Mouse (Mus musculus) adrenal gland, postnatal 4 days (tissue): ENCODE data around the gene Pik3cb. TPM values are rescaled to one million over a fixed set of nuclear protein-coding genes. Genes with fewer than 3 reads are reported as not detected.

Source experiments
- DNase-seq, 2 experiments: peaks; one replicate each; pipeline ENCODE4 v3.0.0; 2021 to 2022; ENCODE audit warnings: low spot score in 2 of 2, mixed read lengths in 2 of 2
- total RNA-seq, 2 experiments: library from RNA; stranded (reverse); gene quantifications; 2 replicates each; pipeline ENCODE4 v1.2.3; 2021

Gene Pik3cb
- total RNA-seq, 2 experiments from 2014 or later: 9.4 to 10.2 TPM

GRCm38 (mm10) chr9:99009898-99010199, 130.6 kb downstream of the Pik3cb start:
- DNase-seq: no peak

DNA sequence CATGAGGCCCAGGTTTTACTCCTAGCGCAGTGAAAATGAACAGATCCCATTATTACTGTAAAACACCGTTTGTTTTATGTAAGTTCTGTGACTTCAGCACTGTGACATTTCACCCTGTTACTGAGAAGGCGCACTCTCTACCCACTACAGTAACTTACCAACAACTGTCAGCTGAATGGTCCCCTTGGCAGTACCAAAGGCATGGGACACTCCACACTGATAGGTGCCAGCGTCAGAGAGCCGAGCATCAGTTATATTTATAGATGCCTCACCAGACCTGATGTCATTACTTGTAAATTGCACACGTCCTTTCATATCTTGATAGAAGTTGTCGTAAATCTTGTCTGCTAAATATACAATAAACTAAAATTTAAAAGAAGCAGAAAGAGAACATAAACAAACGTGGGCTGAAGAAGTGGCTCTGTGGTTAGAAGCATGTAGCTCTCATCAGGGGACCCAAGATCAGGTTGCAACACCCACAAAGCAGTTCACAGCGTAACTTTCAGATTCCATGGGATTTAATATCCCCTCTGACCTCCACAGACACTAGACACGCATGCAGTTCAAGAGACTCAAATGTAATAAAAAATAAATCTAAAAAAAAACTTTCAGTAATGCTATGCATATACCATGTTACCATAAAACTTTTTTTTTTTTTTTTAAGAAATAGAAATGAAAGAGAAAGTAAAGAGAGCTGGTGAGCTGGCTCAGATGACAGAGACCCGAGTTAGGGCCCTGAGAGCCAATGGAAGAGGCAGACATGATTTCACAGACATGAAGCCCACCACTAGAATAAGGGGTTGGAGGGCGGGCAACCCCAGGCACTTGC, 131.1 kb downstream of the Pik3cb start:
- no peak for DNase-seq

- no peak for DNase-seq
These were observed 139.1 kb downstream of the Pik3cb start for GRCm38 (mm10) chr9:99001326-99001725.

DNA sequence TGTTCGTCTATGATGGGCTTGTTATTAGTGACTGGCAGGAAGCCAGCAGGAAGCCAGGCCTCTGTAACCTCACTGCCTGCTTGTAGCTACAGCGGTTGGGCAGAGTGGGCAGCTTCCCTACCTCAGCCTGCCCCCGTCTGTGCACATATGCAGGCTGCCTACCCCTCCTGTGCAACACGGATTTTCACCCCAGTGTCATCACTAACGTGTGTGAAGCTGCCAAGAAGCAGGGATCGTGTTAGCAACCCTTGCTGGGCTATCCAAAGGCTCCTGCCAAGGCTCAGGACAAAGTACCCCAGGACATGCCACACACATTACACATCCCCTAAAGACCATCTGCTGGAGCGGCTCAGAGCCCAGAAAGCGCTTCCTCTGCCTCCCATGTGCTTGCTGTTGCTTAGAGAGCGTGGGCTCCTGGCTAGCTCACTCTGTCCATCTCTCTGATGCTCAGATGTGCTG, 140.5 kb downstream of the Pik3cb start:
- no peak for DNase-seq

DNA sequence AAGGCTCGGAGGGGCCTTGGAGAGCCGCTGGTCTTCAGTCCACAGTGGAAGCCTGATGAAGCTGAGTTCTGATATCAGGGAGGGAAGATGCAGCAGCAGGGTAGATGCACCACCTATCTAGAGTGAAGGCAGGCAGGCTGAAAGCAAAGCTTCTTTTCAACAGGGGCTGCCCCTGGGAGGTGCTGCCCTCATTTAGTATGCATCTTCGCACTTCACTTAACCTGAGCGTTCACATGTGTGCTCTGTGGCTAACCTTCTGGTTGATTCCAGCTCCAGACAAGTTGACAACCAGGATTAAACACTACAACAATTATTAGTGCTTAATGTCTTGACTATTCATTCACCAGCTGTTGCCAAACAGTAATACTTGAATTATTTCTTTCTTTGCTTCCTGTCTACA, 146.3 kb downstream of the Pik3cb start:
- DNase-seq: no peak

- DNase-seq: no peak
These were observed 153.3 kb downstream of the Pik3cb start for GRCm38 (mm10) chr9:98987131-98987530.

Other genes with a start within 250 kb of the Pik3cb start
- gene 7420426K07Rik, start 237.5 kb downstream of the Pik3cb start, total RNA-seq: not detected
- gene Foxl2, start 185.3 kb downstream of the Pik3cb start, total RNA-seq: not detected
- 10 to 100 TPM; 26.4 to 27.0 TPM for gene Faim, start 154.2 kb downstream of the Pik3cb start, total RNA-seq
- not detected for gene Gm1123, start 104.9 kb downstream of the Pik3cb start, total RNA-seq
- not detected for gene Faiml, start 96.6 kb upstream of the Pik3cb start, total RNA-seq
- gene Cep70, start 102.7 kb upstream of the Pik3cb start, total RNA-seq: 10 to 100 TPM; 12.2 to 17.6 TPM
- gene Esyt3, start 217.9 kb upstream of the Pik3cb start, total RNA-seq: 1 to 10 TPM in 1 of 2 experiments, under 1 TPM in 1; 0.59 to 1.2 TPM